Mouse (Mus musculus): ENCODE results near the gene Zfp212.

GRCm38 (mm10) chr6:47904917-47905695 is 15.2 kb upstream of the Zfp212 start:
- TF ChIP-seq CTCF (IDR thresholded peaks at IDR 0.05; ENCODE audit: low read depth, low read length) = no peak
- TF ChIP-seq POLR2AphosphoS5 (IDR thresholded peaks at IDR 0.05; ENCODE audit: insufficient replicate concordance, low read depth, low read length) = no peak
- no peak for TF ChIP-seq TAL1 (conservative IDR thresholded peaks at IDR 0.05; ENCODE audit: low read depth, low read length)

Data from G1E (cell line).